Mouse (Mus musculus) left cerebral cortex, postnatal 25 days (tissue): ENCODE measurements at regions not wholly inside any gene's neighbourhood (a gene's known extent, or its start where the extent isn't known, plus 50 kb on each side); places are given as distances from the start of the nearest gene placed in this dataset.
A peak's percentile ranks its signal among the peaks of the same experiment; 100 is the strongest.

ENCODE experiments used
- DNase-seq, 2 experiments: peaks; one replicate each; pipeline ENCODE4 v3.0.0; 2022; ENCODE audit warnings: low spot score in 2 of 2, mixed read lengths in 1 of 2
- intact Hi-C: fragments of 180-260 bp; cut with DNase I; formaldehyde crosslinking; loops from one replicate; pipeline ENCODE4 v1.15.1; 2025

- intact Hi-C loops: no loop called here
- peak; percentile 49 to 50 for DNase-seq
Measured at GRCm38 (mm10) chr14:102925769-102926443, 56.5 kb downstream of the Kctd12 start.

- intact Hi-C loops: no loop called here
- DNase-seq: no peak
Measured at GRCm38 (mm10) chr14:102924674-102925073, 57.8 kb downstream of the Kctd12 start.

- intact Hi-C loops: no loop called here
- DNase-seq: no peak
Measured at GRCm38 (mm10) chr14:102922496-102922993, 59.9 kb downstream of the Kctd12 start.

- DNase-seq: no peak
- intact Hi-C loops: no loop called here
Measured at GRCm38 (mm10) chr14:102920415-102920814, 62.0 kb downstream of the Kctd12 start.

DNA sequence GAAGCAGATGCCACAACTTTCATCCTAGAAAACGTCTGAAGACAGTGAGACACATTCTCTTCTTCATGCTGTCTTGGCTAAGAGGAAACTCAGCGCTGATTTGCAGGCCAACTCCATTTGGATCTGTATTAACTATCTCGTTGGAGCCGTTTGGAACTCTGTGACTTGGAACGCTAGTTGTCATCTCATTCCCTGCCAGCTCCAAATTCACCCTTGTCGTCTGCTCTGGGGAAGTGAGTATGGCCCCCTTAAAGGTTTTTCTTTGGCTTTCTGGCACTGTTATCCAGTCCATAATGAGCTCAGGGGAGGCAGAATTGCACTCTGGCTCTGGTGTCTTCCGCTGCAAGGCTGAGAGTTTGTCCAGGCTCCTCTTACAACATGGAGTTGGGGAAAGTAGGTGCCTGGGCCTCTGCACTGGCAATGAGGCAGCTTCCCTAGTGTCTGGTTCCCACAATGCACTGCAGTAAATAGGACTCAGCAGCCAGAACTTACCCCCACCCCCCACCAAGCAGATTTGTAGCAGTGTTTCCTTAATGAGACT is 63.1 kb downstream of the Kctd12 start:
- no peak for DNase-seq

GRCm38 (mm10) chr14:102917929-102918328 is 64.5 kb downstream of the Kctd12 start:
- no peak for DNase-seq
- intact Hi-C loops: no loop called here

More for the DNA sequence above, 63.1 kb downstream of the Kctd12 start:
- intact Hi-C loops: no loop called here

DNA sequence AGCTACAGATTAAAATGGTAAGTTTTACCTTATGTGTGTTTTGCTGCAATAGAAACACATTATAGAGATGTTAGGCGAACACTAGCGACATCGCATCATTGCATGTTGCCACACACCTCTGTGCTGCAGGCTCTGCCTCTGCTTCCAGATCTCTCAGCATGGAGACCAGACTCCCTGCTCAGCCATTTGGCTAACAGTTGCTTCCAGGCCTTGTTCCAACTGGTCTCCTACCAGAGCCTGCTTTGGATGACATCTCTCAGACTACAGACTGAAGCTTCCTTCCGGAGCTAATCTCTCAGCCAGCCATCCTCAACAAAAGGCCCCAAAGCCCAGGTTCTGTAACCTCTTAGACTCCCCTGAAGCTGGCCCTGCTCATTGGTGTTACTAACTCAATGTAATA is 66.5 kb downstream of the Kctd12 start:
- intact Hi-C loops: no loop called here
- no peak for DNase-seq

GRCm38 (mm10) chr14:102911582-102911981 is 70.9 kb downstream of the Kctd12 start:
- intact Hi-C loops: no loop called here
- no peak for DNase-seq

- intact Hi-C loops: loop anchor here (5.0 kb wide), 1 partner anchor 102 kb away; no protein-coding TSS in a partner anchor
- DNase-seq: no peak
Measured at GRCm38 (mm10) chr14:102908990-102909389, 73.4 kb downstream of the Kctd12 start.

DNA sequence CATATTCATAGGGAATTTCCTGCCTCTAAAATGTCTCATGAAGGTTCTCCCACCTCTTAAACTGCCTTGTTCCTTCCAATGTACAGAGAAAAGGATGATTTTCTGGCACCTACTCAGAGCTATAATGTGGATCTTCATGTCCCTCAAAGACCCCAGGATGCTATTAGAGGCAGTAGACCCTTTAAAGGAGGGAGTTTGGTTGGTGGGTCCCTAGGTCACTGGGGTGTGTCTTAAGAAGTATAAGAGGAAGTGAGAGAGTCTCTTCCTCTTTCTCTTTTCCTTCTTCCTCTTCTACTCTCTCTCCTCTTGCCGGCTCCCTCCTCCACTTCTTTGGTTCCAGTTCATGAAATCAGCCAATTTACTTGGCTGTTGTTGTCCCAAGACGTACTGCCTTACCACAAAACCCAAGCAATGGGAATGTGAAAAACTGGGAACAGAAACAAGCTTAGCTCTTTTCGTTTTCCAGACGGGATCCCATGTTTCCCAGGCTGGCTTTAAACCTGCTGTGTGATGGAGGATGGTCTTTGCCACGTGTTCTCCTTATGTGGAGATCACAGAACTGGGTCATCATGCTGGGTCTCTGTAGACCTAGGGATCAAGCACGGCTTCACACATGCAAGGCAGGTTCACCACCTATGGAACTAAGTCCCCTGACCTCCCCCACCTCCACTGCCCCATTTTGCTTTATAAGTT is 74.9 kb downstream of the Kctd12 start:
- intact Hi-C loops: loop anchor here (2.0 to 5.0 kb wide), 2 partner anchors 73 to 100 kb away; no protein-coding TSS in a partner anchor
- no peak for DNase-seq

GRCm38 (mm10) chr14:102906826-102907225 is 75.6 kb downstream of the Kctd12 start:
- intact Hi-C loops: loop anchor here (2.0 to 5.0 kb wide), 2 partner anchors 74 to 100 kb away; no protein-coding TSS in a partner anchor
- no peak for DNase-seq

DNA sequence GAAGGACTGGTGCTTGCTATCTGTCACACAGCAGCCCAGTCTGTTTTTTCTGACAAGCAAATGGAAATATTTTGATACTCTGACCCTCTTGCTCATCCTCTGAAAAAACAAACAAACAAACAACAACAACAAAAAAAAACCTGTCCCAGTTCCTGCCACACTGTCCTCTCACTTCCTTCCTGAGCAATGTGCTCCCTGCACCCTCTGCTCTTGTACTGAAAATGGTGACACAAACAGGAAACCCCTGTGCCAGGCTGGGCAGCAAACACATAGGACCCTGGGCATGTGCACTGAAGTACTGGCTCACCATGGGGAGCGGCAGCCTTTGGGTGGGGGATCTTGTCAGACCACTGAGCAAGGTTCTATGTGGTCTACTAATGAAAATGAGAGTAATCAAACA is 76.2 kb downstream of the Kctd12 start:
- no peak for DNase-seq
- intact Hi-C loops: loop anchor here (2.0 to 5.0 kb wide), 2 partner anchors 75 to 99 kb away; no protein-coding TSS in a partner anchor

DNA sequence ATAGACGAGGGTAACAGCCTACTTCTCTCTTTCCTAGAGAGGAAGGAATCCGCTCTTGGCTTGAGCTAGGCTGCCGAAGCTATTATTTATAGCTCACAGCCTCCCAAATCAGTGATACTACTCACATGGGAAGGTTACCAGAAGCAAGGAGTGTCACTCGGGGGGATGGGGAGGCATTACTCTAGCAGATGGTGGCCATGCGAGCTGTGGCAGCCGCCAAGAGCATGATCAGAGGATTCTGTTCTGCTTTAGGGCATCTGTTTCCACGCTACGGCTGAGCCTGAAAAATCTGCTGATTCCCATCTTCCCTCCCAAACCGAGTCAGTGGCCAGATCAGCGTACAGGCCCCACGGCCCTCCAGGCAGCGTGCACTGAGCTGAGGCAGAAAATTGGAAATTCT is 79.5 kb downstream of the Kctd12 start:
- DNase-seq: peak; percentile 66 to 88
- intact Hi-C loops: no loop called here

- intact Hi-C loops: no loop called here
Measured at GRCm38 (mm10) chr14:102902236-102902635, 80.2 kb downstream of the Kctd12 start.

GRCm38 (mm10) chr14:102898445-102898844 is 84.0 kb downstream of the Kctd12 start:
- intact Hi-C loops: no loop called here
- DNase-seq: no peak

More at GRCm38 (mm10) chr14:102902236-102902635, 80.2 kb downstream of the Kctd12 start:
- DNase-seq: no peak

- intact Hi-C loops: no loop called here
- no peak for DNase-seq
Measured at GRCm38 (mm10) chr14:102897039-102897438, 85.4 kb downstream of the Kctd12 start.

GRCm38 (mm10) chr14:102896527-102896926 is 85.9 kb downstream of the Kctd12 start:
- DNase-seq: no peak
- intact Hi-C loops: no loop called here

GRCm38 (mm10) chr14:102893241-102893640 is 89.2 kb downstream of the Kctd12 start:
- intact Hi-C loops: no loop called here
- DNase-seq: peak; percentile 18 to 45

- no peak for DNase-seq
- intact Hi-C loops: no loop called here
Measured at GRCm38 (mm10) chr14:102891552-102891951, 90.9 kb downstream of the Kctd12 start.

DNA sequence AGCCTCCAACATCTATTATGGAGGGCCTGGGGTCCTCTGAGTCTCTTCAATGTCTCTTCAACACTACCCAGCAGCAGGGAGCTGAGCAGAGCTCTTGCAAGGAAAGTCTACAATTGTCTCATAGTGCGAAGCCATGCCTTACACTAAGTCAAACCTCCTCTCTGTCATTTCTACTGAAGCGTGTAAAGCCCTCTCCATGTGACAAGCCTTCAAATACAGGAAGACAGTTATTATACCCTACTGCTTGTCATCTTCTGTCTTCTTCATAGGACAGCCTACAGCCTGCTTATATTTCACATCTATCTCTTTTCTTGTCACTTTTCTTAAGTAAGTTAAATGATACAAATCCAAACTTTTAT is 97.2 kb downstream of the Kctd12 start:
- intact Hi-C loops: no loop called here
- DNase-seq: no peak
